Mouse (Mus musculus): ENCODE measurements around the gene Tmub1. TPM values are rescaled to one million over a fixed set of nuclear protein-coding genes. Genes with fewer than 3 reads are reported as not detected.

Gene Tmub1
- total RNA-seq, 2 experiments from 2014 or later, result 30.4 to 31.2 TPM

DNA sequence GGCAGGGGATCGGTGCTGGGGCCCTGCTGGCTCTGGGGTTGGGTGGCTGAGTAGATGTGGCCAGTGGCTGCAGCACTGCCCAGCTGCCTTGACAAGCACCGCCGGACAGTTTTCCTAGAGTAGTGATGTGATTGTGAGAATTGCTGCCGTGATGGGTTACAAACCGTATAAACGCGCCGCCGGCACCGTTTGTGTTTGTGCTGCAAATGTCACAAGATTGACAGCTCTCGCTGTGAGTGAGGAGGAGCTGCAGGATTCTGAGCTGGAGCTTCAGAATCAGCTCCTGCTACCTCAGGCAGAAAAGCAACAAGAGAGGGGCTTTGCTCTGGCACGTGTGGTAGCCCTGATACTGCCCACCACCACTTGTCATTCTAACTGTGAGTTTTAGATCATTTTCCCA lies 19.1 kb upstream of the Tmub1 start:
- intact Hi-C loops (cut with DNase I), result no loop called here
- no peak for DNase-seq (ENCODE audit: low spot score in 2 of 2)

DNA sequence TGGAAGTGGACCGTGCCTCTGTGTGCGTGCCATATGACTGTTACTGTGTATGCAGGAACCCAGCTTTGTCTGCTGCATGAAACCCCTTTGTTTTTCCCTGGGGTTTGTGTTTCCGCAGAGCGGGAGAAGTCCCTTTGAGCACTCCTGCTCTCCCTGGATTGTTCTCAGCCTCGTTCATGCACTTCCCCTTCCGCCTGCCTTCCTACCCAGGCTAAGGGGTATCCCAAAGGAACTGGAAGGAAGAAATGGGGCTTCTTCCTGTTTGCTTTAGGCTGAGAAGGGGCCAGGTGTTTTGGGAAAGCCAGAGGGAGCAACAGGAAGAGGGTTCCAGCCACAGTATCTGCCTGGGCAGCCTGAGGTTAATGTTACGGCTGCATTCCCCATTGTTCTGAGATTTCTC lies 8.0 kb upstream of the Tmub1 start:
- no peak for DNase-seq (ENCODE audit: low spot score in 2 of 2)
- intact Hi-C loops (cut with DNase I), result no loop called here

DNA sequence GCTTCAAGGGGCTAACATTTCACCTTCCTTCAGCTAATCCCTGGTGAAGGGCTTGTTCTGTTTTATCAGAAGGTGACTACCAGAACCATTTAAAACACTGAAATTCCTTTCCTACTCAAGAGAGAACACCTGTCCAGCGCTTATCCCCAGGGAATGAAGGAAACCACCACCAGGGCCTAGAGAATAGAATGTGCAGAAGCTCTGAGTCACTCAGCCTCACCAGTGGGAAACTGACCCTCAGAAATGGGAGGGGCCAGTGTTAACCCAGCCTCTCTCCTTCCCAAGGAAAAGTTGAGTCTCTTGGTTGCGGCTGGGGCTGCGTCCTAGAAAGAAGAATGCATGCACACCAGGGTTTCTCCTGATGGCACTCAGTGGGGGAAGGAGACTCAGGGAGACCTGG lies 7.4 kb upstream of the Tmub1 start:
- intact Hi-C loops (cut with DNase I), result no loop called here
- DNase-seq (ENCODE audit: low spot score in 2 of 2), result no peak

DNA sequence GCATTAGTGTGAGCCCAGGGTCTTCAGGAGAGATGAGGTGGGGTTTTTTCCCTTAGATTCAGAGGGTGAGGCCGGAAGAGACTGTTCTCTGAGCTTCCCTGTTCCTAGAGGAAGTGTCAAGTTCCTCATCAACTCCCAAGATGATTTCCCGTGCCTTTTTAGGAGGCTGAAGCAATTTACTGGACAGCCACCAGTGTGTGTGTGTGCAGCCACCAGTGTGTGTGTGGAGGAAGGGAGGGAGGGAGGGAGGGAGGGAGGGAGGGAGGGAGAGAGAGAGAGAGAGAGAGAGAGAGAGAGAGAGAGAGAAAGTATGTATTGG lies 6.3 kb upstream of the Tmub1 start:
- DNase-seq (ENCODE audit: low spot score in 2 of 2), result no peak
- intact Hi-C loops (cut with DNase I), result no loop called here

DNA sequence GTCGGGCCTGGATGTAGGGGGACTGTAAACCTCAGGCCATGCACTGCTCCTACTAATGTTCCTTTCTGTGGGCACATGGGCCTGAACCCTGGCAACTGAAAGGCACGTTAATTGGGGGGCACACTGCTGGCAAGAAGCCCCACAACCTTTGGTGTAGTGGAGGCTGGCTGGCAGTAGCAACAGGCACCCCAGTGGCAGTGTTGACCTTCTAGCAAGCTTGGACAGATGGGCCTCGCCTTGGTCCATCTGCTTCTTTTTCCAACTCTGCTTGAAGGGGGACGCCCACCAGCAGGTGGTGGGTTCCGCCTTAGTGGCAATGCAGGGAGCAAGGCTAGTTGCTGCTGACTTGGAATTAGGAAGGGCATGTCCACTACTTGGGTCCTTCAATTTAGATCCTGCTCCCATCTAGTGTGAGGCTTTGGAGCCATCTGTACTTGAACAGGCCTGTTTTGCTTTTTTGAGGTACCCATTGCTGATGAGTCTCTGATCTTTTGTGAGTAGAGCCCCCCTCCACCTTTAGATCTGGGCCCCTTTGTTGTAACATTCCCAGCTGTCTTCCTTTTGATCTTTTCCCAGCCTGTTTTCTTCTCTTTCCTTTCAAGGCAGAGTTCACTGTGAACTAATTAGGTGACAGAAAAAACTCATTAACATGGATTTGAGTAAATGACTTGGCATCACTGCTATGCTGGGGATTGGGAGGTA lies 5.8 kb upstream of the Tmub1 start:
- intact Hi-C loops (cut with DNase I), result no loop called here
- peak in 1 of 2 experiments; percentile 26 for DNase-seq (ENCODE audit: low spot score in 2 of 2)

DNA sequence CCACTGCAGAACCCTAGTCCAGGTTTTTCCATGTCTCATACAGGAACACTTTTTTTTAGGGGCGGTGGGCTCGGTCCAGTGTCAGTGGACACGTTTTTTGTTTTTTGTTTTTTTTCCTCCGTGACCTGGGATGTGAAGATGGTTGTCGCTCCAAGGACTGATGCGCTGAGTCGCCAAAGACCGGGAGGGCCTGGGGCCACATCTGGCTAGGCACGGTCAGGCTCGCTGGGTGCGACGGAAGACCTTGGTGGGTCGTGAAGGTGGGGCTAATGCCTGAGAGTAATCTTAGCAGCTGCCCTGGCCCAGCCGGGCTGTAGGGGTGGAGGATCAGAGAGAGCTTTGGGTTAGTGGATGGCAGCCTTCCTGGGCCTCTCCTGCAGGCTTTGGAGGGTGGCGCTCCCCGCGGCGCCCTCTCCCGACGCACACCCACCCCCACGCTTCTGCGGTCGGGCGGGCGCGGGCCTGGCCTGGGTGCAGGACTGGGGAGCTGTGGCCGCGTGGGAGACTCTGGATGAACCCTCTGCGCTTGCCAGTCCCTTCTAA lies 5.1 kb upstream of the Tmub1 start:
- intact Hi-C loops (cut with DNase I), result no loop called here
- DNase-seq (ENCODE audit: low spot score in 2 of 2), result peak in 1 of 2 experiments; percentile 32

DNA sequence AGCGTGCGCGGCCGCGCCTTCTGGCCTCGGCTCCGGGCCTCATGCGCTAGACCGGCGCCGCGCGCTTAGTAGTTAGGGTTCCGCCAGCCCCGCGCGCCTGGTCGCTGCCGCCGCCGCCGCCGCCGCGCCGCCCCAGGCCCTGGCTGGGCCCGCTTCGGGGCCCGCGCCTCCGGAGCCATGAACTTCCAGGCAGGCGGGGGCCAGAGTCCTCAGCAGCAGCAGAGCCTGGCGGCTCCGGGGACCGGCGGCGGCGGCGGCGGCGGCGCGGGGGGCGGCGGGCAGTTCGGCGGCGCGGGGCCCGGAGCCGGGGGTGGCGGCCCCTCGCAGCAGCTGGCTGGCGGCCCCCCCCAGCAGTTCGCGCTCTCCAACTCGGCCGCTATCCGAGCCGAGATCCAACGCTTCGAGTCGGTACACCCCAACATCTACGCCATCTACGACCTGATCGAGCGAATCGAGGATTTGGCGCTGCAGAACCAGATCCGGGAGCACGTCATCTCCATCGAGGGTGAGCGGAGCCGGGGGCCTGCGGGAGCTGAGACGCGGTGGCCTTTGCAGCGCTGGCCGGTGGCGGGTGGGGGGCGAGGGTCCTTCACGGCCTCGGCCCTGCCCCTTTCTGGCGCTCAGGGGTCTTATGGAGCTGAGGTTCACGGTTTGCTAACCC lies 4.5 kb upstream of the Tmub1 start, which contains the start of gene Agap3:
TSS of gene Agap3 (plus strand) at position 148 of the 661 bp plus-strand sequence.
- peak in 1 of 2 experiments; percentile 32 for DNase-seq (ENCODE audit: low spot score in 2 of 2)
- intact Hi-C loops (cut with DNase I), result no loop called here

DNA sequence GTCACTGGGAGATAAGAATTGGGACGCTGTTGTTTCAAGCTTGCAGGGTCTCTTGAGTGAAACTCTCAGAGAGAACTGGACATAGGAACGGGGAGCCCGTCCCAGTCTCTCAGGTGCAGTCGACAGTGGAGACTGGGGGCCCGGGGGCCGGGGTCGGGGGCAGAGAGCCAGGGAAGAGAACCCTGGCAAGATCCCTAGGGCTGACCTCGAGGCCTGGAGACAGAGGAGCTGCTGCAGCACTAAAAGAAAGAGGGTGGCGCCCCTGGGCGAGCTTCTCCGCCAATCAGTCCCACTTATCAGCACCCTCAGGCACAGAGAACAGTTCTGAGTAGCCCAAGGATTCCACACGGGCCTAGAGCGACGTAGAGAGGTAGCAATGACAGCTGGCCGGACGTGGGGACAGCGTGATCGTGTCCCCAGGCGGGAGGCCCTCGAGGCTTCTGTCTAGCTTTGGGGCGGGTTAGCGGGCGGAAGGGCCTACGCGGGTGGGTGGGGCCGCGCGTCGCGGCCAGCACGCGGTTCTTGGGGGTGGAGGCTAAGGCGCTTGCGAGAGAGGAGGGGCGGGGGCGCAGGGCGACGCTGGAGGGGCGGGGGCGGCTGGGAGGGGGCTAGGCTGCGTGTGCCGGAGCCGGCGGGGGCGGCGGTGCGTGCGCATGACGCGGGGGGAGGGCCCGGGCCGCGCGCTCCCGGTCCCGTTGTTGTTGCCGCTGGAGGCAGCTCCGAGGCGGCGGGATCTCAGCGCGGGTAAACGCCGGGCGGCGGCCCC lies 3.8 kb upstream of the Tmub1 start:
- intact Hi-C loops (cut with DNase I), result no loop called here
- DNase-seq (ENCODE audit: low spot score in 2 of 2), result peak; percentile 86 to 90

DNA sequence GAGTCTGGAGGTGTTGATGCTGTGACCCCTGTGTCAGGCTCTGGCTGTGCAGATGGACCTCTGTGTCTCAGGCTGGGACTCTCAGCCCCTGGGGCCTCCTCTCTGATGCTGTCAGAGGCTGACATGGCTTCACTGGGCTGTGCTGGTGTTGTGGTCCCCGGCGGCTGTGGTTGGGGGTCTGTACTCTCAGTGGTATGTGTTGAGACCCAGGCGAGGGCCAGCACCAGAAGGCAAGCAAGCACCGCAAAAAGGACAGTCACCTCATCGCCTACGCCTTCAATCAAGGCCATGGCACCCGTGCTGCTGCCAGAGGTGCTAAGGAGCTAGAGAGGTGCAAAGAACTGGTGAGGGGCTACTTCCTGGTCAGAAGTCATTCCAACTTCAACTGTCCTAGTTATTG lies 1.0 kb downstream of the Tmub1 start:
- intact Hi-C loops (cut with DNase I), result no loop called here
- no peak for DNase-seq (ENCODE audit: low spot score in 2 of 2)

DNA sequence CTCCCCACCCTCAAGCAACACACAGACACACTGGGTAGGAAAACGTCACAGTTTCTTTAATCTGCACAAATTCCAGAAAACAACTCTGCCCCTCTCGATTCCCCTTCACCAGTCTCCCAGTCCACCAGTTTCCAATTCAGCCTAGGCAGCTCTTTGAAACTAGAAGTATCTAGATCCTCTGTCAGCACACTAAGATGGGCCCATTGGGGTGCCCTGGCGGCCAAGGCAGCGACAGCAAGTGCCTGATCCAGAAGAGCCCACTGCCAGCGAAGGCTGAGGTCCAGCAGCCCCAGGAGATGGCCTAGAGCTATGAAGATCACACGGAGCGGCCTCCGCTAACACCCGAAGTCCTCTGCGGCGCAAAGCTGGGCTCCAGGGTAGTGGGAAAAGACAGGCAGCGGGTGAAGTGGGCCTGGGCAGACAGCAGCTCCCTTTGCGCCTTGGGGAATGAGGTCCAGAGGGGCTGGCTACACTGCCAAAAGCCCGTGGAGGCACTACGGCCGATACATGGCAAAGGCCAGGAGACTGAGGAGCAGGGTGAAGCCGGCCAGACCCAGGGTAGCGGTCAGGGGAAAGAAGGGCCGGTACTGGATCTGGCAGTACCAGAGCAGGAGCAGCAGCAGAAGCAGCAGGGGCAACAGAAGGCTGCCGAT lies 2.1 kb downstream of the Tmub1 start:
- no peak for DNase-seq (ENCODE audit: low spot score in 2 of 2)
- intact Hi-C loops (cut with DNase I), result no loop called here

DNA sequence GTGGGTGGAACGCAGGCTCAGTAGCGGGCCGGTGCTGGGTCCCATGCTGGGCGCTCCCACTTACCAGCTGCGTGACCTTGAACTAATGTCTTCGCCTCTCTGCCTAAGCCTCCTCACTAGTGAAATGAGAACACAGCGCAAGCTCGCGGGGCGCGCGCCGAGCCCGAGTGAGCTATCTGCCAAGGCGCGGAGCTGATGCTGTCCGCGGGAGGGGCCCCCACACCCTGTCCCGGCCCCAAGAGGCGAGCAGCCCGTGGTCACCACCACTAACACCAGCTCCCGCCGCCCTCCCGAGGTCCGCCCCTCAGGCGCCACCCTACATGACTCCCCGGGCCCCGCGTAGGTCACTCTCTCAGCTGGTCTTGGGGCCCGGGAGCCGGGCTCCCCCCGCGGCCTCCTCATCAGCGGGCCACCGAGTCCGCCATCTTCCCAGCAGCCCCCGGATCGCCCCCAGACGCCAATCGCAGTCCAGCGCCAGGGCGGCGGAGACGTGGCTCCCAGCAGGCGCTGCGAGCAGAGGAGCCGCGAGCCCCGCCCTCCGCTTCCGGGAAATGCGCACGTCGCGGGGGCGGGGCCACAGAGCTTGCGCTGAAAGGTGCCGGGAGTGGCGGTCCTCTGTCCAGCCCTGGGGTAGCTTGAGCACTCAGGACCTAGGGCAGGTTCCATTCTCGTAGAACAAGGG lies 2.8 kb downstream of the Tmub1 start, which contains the start of gene Fastk:
TSS of gene Fastk (minus strand) at position 542 of the 682 bp plus-strand sequence.
- peak; percentile 91 to 96 for DNase-seq (ENCODE audit: low spot score in 2 of 2)

DNA sequence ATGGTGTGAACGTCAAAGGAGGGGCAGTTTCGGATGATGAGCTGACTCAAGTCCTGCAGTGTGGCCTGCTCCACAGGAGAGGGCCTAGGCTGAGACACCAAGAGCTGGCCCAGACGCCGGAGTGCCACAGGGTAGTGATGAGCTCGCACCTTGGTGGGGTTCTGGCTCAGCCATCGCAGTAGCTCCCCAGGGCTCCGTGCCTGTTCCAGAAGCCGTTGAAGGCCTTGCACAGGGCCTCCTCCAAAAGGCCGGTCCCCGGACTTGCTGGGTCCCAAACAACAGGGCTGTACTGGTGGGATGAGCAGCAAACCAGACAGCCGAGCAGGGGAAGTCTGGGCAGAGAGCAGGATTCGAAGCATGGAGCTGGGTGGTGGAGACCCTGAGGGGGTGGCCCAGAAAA lies 3.7 kb downstream of the Tmub1 start:
- DNase-seq (ENCODE audit: low spot score in 2 of 2), result no peak
- intact Hi-C loops (cut with DNase I), result no loop called here

More for the DNA sequence above, 2.8 kb downstream of the Tmub1 start, which contains the start of gene Fastk:
- intact Hi-C loops (cut with DNase I), result no loop called here

DNA sequence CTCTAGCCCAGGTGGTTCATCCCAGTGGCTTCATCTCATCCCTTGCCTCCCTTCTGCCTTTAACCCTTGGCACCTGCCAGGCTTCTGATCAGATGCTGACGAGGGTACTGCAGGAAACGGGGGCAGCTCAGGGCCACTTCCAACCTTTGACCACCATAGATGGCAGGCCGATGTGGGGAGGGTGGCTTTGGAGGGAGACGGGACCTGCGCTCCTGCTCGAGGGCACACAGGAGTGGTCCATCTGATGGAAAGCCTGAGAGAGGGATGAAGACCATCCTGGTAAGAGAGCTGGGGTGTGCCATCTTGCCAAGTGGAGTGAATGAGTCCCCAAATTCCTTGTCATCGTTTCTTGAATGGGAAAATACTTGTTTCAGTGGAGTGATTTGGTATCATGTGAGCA lies 4.5 kb downstream of the Tmub1 start:
- no peak for DNase-seq (ENCODE audit: low spot score in 2 of 2)
- intact Hi-C loops (cut with DNase I), result no loop called here

DNA sequence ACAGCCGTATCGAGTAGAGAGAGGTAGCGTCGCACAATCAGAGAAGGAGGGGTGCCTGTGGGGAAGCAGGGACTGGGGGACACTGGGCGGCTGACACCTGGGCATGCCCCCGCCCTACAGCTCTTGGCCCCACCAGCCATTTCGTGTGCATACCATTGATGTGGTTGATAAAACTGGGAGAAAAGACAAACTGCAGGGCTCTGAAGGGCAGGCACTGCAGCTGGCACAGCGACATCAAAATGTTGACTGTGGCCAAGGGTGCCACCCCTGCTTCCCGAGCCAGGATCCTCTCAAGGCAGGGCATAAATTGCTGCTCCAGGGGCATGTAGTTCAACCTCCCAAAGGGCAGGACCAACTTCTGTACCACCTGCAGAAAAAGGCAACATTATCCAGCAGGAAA lies 5.6 kb downstream of the Tmub1 start:
- no peak for DNase-seq (ENCODE audit: low spot score in 2 of 2)
- intact Hi-C loops (cut with DNase I), result no loop called here

DNA sequence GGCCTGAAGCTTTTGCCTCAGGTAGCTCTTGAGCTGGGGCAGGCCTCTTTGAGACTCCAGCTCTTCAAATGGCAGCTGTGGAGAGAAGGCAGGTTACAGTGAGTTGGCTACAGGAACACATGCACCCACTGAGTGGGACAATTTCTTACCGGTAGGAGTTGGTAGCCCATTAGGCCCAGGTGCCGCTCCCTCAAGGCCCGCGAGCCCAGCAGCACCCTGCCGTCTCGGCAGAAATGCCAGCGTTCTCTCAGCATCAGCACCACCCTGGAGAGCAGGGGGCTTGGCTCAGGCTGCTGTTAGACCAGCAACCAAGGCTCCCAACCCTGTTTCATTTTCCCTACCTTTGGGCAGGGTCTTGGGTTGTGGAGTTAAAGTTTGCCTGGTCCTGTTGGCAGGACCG lies 6.5 kb downstream of the Tmub1 start:
- no peak for DNase-seq (ENCODE audit: low spot score in 2 of 2)
- intact Hi-C loops (cut with DNase I), result no loop called here

DNA sequence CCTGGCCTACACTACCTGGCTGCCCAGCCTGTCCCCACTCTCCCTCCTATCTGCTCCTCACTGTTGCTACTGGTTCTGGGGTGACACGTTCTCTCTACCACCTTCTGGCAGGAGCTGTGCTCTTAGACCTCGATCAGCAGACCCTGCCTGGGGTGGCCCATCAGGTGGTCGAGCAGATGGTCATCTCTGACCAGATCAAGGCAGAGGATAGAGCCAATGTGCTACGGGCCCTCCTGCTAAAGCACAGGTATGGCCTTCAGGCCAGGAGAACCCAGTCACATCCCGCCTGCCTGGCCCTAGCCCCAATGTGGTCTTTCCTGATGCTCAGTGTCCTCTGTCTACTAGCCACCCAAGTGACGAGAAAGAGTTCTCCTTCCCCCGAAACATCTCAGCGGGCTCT lies 13.7 kb downstream of the Tmub1 start:
- DNase-seq (ENCODE audit: low spot score in 2 of 2), result no peak
- intact Hi-C loops (cut with DNase I), result no loop called here

DNA sequence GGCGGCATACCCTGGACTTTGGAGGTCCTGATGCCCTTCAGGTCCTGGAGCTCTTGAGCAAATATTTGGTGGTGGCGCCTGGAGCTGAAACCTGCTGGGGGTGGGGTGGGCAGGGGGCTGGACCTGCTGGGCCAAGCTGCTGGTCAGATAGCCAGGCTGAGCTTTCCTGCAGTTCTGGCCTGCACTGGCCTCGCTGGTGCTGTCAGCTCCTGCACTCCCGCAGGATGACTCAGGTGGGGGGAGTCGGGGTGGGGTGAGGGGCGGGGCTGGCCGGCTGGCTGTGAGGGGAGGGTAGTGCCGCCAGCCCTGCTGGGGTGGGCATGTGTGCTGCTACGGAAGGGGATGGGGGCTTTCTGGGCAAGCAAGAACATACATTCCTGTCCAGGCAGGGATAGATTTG lies 19.1 kb downstream of the Tmub1 start:
- DNase-seq (ENCODE audit: low spot score in 2 of 2), result no peak
- intact Hi-C loops (cut with DNase I), result no loop called here

DNA sequence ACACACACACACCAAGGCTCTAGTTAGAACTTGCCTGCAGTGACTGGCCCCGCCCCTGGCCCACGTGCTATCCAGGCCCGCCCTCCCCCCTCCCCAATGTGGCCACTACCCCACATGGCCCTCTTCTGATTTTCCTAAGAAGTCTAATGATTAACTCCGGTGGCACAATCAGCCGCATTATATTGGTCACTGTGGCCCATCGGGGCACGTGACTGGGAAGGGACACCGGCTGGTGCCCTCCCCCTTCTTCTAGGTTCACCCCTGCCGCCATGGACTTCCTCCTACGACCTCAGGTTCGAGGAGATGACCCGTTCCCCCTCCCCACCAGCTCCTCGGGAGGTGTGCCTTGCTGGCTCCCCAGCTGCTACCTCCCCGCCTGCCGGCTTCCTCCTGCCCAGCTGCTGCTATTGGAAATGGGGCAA lies 19.7 kb downstream of the Tmub1 start:
- intact Hi-C loops (cut with DNase I), result no loop called here

DNA sequence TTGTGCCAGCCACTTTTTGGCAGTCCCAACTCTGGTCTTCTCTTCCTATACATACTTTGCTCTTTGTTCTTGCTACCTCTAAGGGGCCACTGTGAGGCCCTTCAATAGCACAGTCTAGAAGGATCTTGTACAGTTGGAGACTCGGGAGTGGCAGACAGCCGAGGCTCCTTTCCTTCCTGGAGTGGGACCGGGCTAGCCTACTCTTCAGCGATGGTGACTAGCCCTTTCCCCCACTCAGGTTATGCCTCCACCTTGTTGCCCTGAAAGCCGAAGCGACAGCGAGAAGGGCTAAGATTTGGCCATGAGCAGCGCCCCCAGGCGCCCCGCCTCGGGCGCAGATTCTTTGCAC lies 20.4 kb downstream of the Tmub1 start:
- DNase-seq (ENCODE audit: low spot score in 2 of 2), result no peak
- intact Hi-C loops (cut with DNase I), result no loop called here

More for the DNA sequence above, 19.7 kb downstream of the Tmub1 start:
- DNase-seq (ENCODE audit: low spot score in 2 of 2), result no peak
